Mouse (Mus musculus) adrenal gland, adult (tissue): Measurements from ENCODE around the gene Olfr721-ps1.

Experiments
- DNase-seq, 2 experiments: peaks; one replicate each; pipeline ENCODE4 v3.0.0; 2022 to 2023; ENCODE audit warnings: low spot score in 1 of 2; ENCODE audit not compliant: inconsistent age in 2 of 2

Olfr721-ps1 gene

DNA sequence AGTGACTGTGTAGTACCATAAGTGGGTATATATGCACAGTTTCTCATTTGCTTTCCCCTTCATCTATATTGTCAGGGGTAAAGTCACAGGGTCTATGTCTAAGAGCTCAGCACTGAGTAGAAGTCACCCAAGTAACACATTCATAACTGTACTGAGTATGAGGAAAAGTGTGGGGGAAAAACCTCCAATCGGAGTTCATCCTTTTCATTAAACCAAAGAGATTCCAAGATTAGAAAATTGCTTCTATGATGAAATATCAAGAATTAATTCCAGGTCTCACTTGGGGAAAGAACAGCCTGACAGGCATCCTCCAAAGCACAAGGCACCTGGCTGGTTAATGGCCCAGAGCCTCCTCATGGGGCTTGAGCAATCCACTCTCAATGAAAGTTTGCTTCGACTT, at the start of gene Olfr721-ps1:
Olfr721-ps1 (plus strand) TSS at position 301 of the 400 bp plus-strand sequence.
- DNase-seq = no peak

DNA sequence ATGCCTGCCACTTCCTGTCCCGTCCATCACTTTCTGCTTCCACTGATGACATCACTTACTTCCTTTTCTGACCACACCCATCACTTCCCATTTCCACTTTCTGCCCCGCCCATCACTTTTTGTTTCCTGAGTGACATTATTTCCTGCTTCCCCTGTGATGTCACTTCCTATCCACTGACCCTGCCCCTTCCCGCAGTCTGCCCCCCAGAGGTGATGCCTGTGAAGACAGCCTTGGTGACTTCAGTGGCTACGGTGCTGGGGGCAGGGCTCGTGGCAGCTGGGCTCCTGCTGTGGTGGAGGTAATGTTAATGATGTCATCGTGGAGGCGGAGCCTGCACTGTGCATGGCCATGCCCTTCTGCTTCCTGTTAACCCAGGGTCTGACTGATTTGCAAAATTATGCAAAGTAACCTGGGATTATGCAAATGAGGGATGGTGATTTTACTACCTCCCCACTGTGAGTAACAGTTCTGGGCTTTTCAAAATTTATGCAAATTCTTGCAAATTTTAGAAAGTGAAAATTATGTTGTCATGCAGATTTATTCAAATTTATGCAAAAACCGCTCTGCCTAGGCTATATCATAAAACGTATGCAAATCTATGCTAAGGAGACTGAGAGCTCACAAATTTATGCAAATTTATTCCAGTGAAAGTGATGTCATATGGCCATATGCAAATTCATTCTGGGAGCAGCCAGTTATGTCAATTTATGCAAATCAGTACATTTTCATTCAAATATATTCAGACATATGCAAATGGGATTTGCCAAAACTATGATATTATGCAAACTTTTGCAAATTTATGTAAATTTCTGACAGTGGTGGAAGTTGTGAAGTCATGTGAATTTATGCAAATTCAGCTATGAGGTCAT, 49.1 kb upstream of the Olfr721-ps1 start:
- peak in 1 of 2 experiments; percentile 22 for DNase-seq

DNA sequence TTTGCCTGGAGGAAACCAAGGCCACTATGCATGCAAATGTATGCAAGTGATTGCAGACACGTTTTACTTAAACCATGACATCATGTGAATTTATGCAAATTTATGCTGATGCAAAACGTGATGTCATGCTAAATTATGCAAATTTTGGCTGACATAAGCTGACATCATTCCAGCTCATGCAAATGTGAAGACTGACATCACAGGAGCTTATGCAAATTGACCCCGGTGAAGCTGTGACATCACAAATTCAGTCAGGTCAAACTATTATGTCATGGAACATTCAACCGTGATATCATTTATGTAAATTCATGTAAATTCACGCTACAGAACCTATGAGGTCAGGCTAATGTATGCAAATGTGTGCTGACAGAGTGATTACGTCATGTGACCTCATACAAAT, 48.5 kb upstream of the Olfr721-ps1 start:
- DNase-seq = no peak

DNA sequence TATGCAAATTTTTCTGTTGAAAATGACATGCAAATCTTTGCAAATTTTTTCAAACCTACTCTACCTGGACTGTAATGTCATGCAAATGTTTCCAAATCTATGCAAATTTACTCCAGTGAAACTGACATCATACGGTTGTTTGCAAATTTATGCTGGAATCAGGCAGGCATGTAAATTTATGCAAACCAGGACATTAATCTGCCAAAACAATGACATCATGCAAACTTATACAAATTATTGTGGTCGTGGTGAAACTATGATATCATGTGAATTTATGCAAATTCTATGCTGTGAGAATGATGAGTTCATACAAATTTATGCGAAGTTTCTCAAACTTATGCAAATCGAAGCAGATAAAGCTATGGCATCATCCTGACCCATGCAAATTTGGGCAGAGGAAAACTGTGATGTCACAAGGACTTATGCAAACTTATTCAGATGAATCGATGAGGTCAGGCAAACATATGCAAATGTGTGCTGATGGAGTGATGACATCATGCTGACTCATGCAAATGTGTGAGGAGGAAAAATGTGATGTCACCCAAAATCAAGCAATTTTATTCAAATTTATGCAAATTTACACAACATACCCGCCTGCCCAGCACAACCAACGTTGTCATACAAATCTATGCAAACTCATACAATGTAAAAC, 47.9 kb upstream of the Olfr721-ps1 start:
- no peak for DNase-seq

DNA sequence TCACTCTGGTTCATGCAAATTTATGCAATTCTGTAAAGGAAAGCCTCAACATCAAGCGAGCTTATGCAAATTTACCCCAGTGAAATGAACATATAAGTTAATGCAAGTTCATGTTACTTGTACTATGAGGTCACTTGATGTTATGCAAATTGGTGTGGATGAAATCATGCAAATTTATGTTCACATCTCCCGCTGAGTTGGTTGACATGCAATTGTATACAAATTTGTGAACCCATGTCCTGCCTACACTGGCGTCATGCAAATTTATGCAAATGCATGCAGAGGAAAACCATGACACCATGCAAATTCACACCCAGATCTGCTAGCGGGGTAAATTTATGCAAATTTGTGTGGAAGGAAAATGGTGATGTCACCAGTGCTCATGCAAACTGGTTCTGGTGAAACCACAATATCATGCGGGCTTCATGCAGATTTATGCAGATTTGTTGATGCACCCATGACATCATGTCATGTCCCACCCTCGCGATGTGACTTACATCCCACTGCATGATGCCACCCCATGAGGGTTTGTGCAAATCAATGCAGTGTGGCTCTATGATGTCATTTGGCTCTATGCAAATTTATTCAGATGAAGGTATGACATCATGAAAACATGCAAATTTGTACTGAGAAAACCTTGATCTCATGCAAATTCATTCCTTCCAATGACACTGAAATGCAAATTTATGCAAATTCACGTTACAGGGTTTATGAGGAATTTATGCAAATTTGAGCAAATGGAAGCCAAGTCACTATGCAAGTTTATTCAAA, 47.2 kb upstream of the Olfr721-ps1 start:
- no peak for DNase-seq

DNA sequence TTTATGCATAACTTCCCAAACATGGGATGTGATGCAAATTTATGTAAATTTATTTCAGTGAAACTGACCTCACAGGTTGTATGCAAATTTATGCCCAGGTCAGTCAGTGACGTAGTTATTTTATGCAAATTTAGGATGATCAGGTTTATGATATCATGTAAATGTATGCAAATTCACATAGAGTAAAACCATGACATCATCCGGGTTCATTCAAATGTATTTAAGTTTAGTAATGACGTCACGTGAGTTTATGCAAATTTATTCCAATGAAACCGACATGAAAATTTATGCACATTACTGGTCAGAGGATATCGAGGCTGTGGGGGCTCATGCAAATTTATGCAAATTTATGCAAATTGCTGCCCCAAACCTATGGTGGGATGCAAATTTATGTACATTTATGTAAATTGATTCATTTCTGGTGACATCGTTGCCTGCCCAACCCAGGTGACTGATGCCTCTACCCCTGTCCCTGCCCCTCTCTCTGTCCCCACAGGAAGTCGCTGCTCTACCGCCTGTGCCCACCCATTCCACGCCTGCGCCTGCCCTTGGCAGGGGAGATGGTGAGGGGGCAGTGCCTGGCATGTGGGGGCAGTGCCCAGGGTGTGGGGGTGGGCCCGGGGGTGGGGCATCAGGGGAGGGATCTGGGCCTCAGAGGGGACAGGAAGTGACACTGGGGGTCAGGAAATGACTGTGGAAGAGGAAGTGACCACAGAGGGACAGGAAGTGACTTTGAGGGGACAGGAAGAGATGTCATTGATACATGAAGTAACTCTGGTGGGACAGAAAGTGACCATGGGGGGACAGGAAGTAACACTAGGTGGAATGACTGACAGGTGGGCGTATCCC, 46.4 kb upstream of the Olfr721-ps1 start:
- DNase-seq = no peak

DNA sequence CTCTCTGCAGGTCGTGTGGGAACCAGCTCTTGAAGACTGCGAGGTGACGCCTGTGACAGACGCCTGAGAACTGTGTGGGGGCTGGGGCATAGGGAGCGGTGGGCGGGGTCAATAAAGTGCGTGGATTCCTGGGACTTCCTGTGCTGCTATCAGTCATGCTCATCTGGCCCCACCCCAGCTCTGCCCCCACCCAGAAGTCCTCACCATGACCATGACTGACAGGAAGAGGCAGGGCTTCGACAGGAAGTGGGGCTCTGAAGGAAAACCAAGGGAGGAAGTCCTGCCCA, 45.8 kb upstream of the Olfr721-ps1 start:
- DNase-seq = no peak

GRCm38 (mm10) chr14:14395535-14395934, 5.6 kb upstream of the Olfr721-ps1 start:
- DNase-seq = no peak

- no peak for DNase-seq
Measured at GRCm38 (mm10) chr14:14436078-14436658, 35.1 kb downstream of the Olfr721-ps1 start.
